Mouse (Mus musculus): ENCODE data around the gene Piezo1. TPM values are rescaled to one million over a fixed set of nuclear protein-coding genes. Genes with fewer than 3 reads are reported as not detected.

The Piezo1 gene
- total and polyA plus RNA-seq, 3 experiments: 21.1 to 59.7 (median 41.6) TPM

DNA sequence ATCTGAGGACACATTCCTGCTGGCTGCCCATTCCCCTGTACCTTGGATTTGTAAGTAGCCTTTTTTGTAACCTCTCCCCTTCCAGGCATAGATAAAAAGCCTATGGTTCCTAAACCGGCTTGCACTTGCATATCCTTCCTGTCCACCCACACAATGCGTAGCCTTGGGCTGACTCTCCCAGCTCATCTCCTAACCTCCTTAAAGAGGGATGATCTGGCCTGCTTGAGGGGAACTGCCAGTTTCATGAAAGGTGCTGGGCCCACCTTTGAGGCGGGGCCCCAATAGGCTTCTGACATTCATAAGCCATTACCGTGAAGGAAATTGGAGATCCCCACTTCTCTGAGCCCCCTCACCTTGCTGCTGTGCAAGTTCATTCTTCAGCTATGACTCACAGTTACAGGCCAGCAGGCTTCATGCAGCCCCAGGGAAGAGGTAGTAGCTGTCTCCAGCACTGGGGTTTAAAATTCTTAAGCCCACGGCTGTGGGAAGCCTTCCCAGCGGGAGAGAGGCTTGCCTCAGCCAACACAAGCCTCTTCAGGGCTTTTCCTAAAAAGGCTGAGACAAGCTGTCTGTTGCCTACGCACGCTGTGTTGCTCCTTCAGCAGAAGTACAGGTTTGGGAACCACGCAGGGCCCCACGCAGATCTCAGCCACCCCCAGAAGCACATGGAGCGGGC is 89.5 kb downstream of the Piezo1 start:
- peaks cover 9 to 48% of the 10 kb centered on the region in 2 experiments for H3K4me1 ChIP-seq (ENCODE audit: control insufficient read depth in 1 of 2, insufficient read depth in 2 of 2)
- H3K27me3 ChIP-seq (replicated peaks): peaks cover 38% of the 10 kb centered on the region
- in situ Hi-C loops (cut with MboI; ENCODE audit: low pct_ligation_motif_present, low pct_unique_long_range_greater_than_20kb, low sequenced_read_pairs): no loop called here
- H3K4me2 ChIP-seq (ENCODE audit: insufficient read depth, low read depth, poor library complexity, severe bottlenecking): no peak overlapping the region
- H3K9ac ChIP-seq (ENCODE audit: insufficient read depth, low read depth): no peak overlapping the region
- H3K9me3 ChIP-seq (replicated peaks; ENCODE audit: low read length): peaks cover 3% of the 10 kb centered on the region
- 0 out of 2 replicates have a peak, but pooled peaks have one; percentile 22 for TF ChIP-seq EP300 (IDR thresholded peaks at IDR 0.05; ENCODE audit: low read length)
- 0 out of 2 replicates have a peak, but pooled peaks have one; percentile 11 for TF ChIP-seq BHLHE40 (IDR thresholded peaks at IDR 0.05; ENCODE audit: low read depth, low read length)
- 0 out of 2 replicates have a peak, but pooled peaks have one; percentile 18 for TF ChIP-seq SIN3A (IDR thresholded peaks at IDR 0.05; ENCODE audit: low read length)
- TF ChIP-seq E2F4 (IDR thresholded peaks at IDR 0.05; ENCODE audit: insufficient replicate concordance, low read depth, low read length): no peak
- peak; percentile 63; the same call in 1 of the 2 replicates for TF ChIP-seq IRF4 (IDR thresholded peaks at IDR 0.05; ENCODE audit: low read depth, low read length)
- TF ChIP-seq TCF12 (IDR thresholded peaks at IDR 0.05; ENCODE audit: low read depth, low read length): 0 out of 2 replicates have a peak, but pooled peaks have one; percentile 1
- peak; percentile 28 for DNase-seq (ENCODE audit: extremely low read depth)
- H3K36me3 ChIP-seq (replicated peaks in 1 of 2; ENCODE audit: control insufficient read depth in 1 of 2, insufficient read depth in 1 of 2, low read length in 1 of 2): peaks cover 0 to 17% of the 10 kb centered on the region in 2 experiments
- no peak overlapping the region for H3K27ac ChIP-seq (ENCODE audit: insufficient read depth, low read depth)
- dilution Hi-C loops (cut with MboI; ENCODE audit: extremely low pct_ligation_motif_present, extremely low pct_unique_long_range_greater_than_20kb, low sequenced_read_pairs): no loop called here
- no peak overlapping the region for H3K4me3 ChIP-seq (replicated peaks in 1 of 3; ENCODE audit: low read depth in 2 of 3, low read length in 2 of 3, poor library complexity in 1 of 3)
- H3K79me2 ChIP-seq (replicated peaks; ENCODE audit: control insufficient read depth, extremely low read depth, insufficient read depth, poor library complexity, severe bottlenecking): no peaks in the 10 kb centered on the region

- Histone ChIP-seq H3K36me3 (replicated peaks in 1 of 2; ENCODE audit: control insufficient read depth in 1 of 2, insufficient read depth in 1 of 2, low read length in 1 of 2) (peaks cover 0 to 11% of the 10 kb centered on the region in 2 experiments), H3K79me2 (replicated peaks; ENCODE audit: control insufficient read depth, extremely low read depth, insufficient read depth, poor library complexity, severe bottlenecking) (no peaks in the 10 kb centered on the region), H3K4me3 (replicated peaks in 1 of 3; ENCODE audit: low read depth in 2 of 3, low read length in 2 of 3, poor library complexity in 1 of 3) (peak within 1 kb of the TSS; percentile 13 to 40 (median 28)), H3K9me3 (replicated peaks; ENCODE audit: low read length) (peaks cover 3% of the 10 kb centered on the region), H3K27me3 (replicated peaks) (peaks cover 45% of the 10 kb centered on the region), H3K4me2 (ENCODE audit: insufficient read depth, low read depth, poor library complexity, severe bottlenecking) (peak within 1 kb of the TSS; percentile 89), H3K9ac (ENCODE audit: insufficient read depth, low read depth) (no peak within 1 kb of the TSS), H3K27ac (ENCODE audit: insufficient read depth, low read depth) (no peak within 1 kb of the TSS), H3K4me1 (ENCODE audit: control insufficient read depth in 1 of 2, insufficient read depth in 2 of 2) (peaks cover 9 to 48% of the 10 kb centered on the region in 2 experiments)
- DNase-seq (ENCODE audit: extremely low read depth): peak; percentile 44
- no peak for TF ChIP-seq KAT2A (IDR thresholded peaks at IDR 0.05; ENCODE audit: insufficient replicate concordance, low read length)
- 0 out of 2 replicates have a peak, but pooled peaks have one; percentile 54 for TF ChIP-seq SIN3A (IDR thresholded peaks at IDR 0.05; ENCODE audit: low read length)
- peak; percentile 40; the same call in 1 of the 2 replicates for TF ChIP-seq MXI1 (IDR thresholded peaks at IDR 0.05; ENCODE audit: low read depth, low read length)
- TF ChIP-seq BHLHE40 (IDR thresholded peaks at IDR 0.05; ENCODE audit: low read depth, low read length): peak; percentile 47
- TF ChIP-seq ZNF384 (IDR thresholded peaks at IDR 0.05; ENCODE audit: low read depth, low read length): no peak
- peak; percentile 32; the same call in 1 of the 2 replicates for TF ChIP-seq POLR2A (IDR thresholded peaks at IDR 0.05; ENCODE audit: low read depth, low read length)
- peak; percentile 51; the same call in 1 of the 2 replicates for TF ChIP-seq TCF12 (IDR thresholded peaks at IDR 0.05; ENCODE audit: low read depth, low read length)
- TF ChIP-seq NRF1 (IDR thresholded peaks at IDR 0.05; ENCODE audit: low read depth, low read length): peak; percentile 47; the same call in 1 of the 2 replicates
- TF ChIP-seq EP300 (IDR thresholded peaks at IDR 0.05; ENCODE audit: low read length): no peak
- in situ Hi-C loops (cut with MboI; ENCODE audit: low pct_ligation_motif_present, low pct_unique_long_range_greater_than_20kb, low sequenced_read_pairs): no loop called here
- dilution Hi-C loops (cut with MboI; ENCODE audit: extremely low pct_ligation_motif_present, extremely low pct_unique_long_range_greater_than_20kb, low sequenced_read_pairs): no loop called here
Measured at GRCm38 (mm10) chr8:122460524-122461472, 90.3 kb downstream of the Piezo1 start, which contains the start of gene Snai3. TSS of gene Snai3 (minus strand) at chr8:122460733.
